Mouse (Mus musculus) cerebellum, adult 2 months (tissue): ENCODE data around the gene Trrap. TPM values are rescaled to one million over a fixed set of nuclear protein-coding genes. Genes with fewer than 3 reads are reported as not detected.

Source experiments
- DNase-seq, 2 experiments: peaks; one replicate each; pipeline ENCODE4 v3.0.0; 2021
- H3K27ac ChIP-seq: fragments of 200-500 bp; 2 replicates; pipeline ENCODE4 v1.5.1; 2012; ENCODE audit warnings: low read length, control low read depth, inconsistent platforms; ENCODE audit not compliant: insufficient read depth
- H3K27me3 ChIP-seq: fragments of 200-500 bp; 2 replicates; pipeline ENCODE4 v1.6.1; 2012; ENCODE audit warnings: inconsistent platforms, mild to moderate bottlenecking, low read length, moderate library complexity; ENCODE audit not compliant: control insufficient read depth, insufficient read depth
- H3K4me1 ChIP-seq: fragments of 200-500 bp; 2 replicates; pipeline ENCODE4 v1.6.1; 2011; ENCODE audit warnings: low read length; ENCODE audit not compliant: control insufficient read depth, insufficient read depth
- H3K4me3 ChIP-seq: fragments of 200-500 bp; replicated peaks from 2 replicates; pipeline ENCODE3; 2011; ENCODE audit warnings: mild to moderate bottlenecking, low read depth, low read length, control low read depth; ENCODE audit not compliant: insufficient read depth
- CTCF ChIP-seq: fragments of 200-500 bp; IDR thresholded peaks from 2 replicates; pipeline ENCODE4 v1.5.1; 2011; ENCODE audit warnings: low read depth, mild to moderate bottlenecking, control low read depth, low read length, moderate library complexity, borderline replicate concordance; ENCODE audit not compliant: insufficient read depth
- POLR2A ChIP-seq: fragments of 200-500 bp; IDR thresholded peaks from 2 replicates; pipeline ENCODE4 v1.6.1; 2011; ENCODE audit warnings: low read length, control low read depth, borderline replicate concordance; ENCODE audit not compliant: insufficient read depth
- WGBS: fragments of 180-500 bp; shearing (Covaris S2); methylation state at CpG from one replicate; pipeline ENCODE4 v1.1.7; 2018; 5-methylcytosine and 5-hydroxymethylcytosine counted together
- polyA plus RNA-seq: library from polyadenylated mRNA; depleted of rRNA; stranded (reverse); fragments of >200 nt; gene quantifications from 2 replicates; pipeline ENCODE4 v1.2.3, GENCODE M21; 2012

Gene Trrap
- polyA plus RNA-seq, 1 experiment = 128 TPM

DNA sequence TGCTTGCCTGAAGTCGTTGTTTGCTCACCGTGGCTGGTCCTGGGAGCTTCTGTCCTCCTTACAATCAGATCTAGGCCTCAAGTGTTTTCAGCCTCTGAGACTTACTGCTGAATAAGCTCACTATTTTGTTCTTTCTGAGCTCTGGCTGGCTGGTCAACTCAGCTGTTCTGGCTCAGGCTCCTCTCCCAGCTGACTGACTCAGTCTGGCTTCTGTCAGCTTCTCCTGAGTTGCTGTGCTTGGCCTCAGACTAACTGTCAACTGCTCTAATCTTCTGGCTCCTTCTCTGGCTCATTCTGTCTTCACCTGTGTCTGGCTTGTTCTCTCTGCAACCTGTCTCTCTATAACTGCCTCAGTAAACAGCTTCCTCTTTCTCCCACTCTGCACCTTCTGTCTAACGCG, 62.1 kb downstream of the Trrap start:
- no peaks in the 10 kb centered on the region for H3K27me3 ChIP-seq
- no peak for DNase-seq
- H3K27ac ChIP-seq = no peak overlapping the region
- no peak for TF ChIP-seq CTCF
- TF ChIP-seq POLR2A = no peak
- H3K4me3 ChIP-seq = no peak overlapping the region
- peaks cover 19% of the 10 kb centered on the region for H3K4me1 ChIP-seq
- 93% methylated on average over 4 of the region's 4 CpGs for WGBS

DNA sequence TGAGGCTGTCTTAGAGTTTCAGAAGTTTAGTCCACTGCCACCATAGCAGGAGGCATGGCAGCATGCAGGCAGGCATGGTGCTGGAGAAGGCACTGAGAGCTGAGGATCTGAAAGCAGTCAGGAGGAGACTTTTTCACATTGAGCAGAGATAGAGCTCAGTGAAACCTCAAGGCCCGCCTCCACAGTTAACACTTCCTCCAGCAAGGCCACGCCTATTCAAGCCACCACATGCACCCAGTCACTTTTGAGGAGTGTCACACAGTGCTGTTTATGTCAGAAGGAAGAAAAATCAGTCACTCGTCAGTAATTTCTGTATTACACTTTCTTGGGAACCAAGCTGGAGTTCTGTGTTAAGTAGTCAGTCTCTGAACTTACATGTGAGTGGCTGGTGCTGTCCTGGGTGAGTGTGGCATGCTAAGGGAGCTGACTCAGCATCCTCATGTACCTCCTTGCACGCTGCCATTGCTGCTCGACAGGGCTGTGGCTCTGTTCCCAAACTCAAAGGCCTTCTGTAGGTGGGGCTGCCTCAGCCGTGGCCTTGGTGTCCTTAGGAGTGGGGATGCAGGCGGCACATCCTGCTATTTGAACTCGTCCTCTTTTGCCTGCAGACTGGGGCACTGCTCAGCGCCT, 64.4 kb downstream of the Trrap start:
- 86% methylated on average over 9 of the region's 9 CpGs for WGBS
- no peak overlapping the region for H3K27ac ChIP-seq
- no peak for DNase-seq
- no peak overlapping the region for H3K4me3 ChIP-seq
- peaks cover 19% of the 10 kb centered on the region for H3K4me1 ChIP-seq
- TF ChIP-seq POLR2A = no peak
- no peak for TF ChIP-seq CTCF
- H3K27me3 ChIP-seq = no peaks in the 10 kb centered on the region

DNA sequence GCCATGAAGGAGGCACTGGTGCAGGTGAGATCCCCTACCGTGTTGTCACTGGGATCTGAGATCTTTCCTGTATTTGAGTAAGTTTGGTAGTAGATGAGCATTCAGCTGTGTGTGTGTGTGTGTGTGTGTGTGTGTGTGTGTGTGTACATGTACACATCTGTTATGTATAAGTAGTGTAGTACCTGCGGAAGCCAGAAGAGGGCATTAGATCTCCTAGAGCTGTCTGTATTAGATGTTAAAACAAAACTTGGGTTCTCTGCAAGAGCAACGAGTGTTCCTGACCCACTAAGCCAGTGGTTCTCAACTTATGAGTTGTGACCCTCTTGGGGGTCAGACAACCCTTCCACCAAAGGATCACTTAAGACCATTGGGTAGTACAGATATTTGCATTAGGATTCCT, 68.6 kb downstream of the Trrap start:
- WGBS = 89% methylated on average over 3 of the region's 3 CpGs
- DNase-seq = no peak
- H3K27me3 ChIP-seq = no peaks in the 10 kb centered on the region

DNA sequence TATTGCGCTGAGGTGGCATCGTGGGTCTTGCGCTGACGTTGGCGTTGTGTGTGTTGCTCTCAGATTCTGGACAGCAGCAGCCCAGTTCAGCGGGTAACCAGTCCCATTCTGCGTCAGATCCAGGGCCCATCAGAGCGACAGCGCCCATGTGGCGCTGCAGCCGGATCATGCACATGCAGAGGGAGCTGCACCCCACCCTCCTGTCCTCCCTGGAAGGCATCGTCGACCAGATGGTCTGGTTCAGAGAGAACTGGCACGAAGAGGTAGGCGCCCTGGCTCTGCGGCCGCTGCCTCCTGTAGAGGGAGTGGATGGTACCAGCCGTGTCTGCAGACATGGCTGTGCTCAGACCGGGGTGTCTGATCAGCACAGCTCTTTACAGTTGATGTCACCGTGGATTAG, 77.8 kb downstream of the Trrap start:
- H3K4me1 ChIP-seq = peaks cover 31% of the 10 kb centered on the region
- 18% methylated on average over 20 of the region's 20 CpGs for WGBS
- H3K4me3 ChIP-seq = no peak overlapping the region
- peak overlapping the region; percentile 52 for H3K27ac ChIP-seq
- peak; percentile 84 to 89 for DNase-seq
- no peak; the same call in 1 of the 2 replicates for TF ChIP-seq CTCF
- 0 out of 2 replicates have a peak, but pooled peaks have one; percentile 11 for TF ChIP-seq POLR2A
- no peaks in the 10 kb centered on the region for H3K27me3 ChIP-seq

More for the DNA sequence above, 68.6 kb downstream of the Trrap start:
- H3K27ac ChIP-seq = no peak overlapping the region
- no peaks in the 10 kb centered on the region for H3K4me1 ChIP-seq
- TF ChIP-seq CTCF (no peak; the same call in 1 of the 2 replicates), POLR2A (no peak)
- H3K4me3 ChIP-seq = no peak overlapping the region

DNA sequence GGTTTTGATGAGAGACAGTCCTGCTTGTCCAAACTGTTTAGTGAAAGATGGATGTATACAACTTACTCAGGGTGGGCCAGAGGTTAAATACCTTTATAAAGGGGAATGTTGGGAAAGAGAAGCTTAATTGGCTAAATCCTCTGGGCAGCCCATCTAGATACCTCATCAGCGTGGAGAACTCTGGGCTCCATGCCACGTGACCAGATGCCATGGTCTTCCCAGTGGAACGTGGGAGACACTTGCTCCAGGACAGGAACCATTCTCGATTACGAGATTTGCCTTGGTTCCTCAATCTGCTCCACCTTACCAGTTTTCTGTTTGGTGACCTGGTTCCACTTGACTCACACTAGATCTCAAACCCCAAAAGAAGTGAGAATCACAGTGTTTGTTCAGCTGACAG, 81.2 kb downstream of the Trrap start:
- Histone ChIP-seq H3K4me3 (no peak overlapping the region), H3K4me1 (peaks cover 34% of the 10 kb centered on the region), H3K27ac (no peak overlapping the region), H3K27me3 (no peaks in the 10 kb centered on the region)
- DNase-seq = peak in 1 of 2 experiments; percentile 51
- TF ChIP-seq POLR2A = no peak
- TF ChIP-seq CTCF = no peak
- 14% methylated on average over 5 of the region's 5 CpGs for WGBS

DNA sequence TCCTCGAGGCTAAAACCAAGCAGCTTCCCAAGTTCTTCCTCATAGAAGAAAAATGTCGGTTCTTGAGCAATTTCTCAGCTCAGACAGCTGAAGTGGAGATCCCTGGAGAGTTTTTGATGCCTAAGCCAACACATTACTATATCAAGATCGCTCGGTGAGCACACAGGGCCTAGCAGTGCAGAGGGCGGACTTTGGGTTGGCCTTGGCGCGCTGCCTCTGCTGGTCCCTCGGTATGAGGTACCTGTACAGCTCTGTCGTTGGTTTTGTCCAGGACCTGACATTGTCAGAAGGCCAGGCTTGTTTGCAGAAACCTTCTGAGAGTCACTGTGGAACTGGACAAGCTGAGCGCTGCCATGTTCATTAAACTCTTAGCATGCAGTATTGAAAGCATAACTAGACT, 82.4 kb downstream of the Trrap start:
- Histone ChIP-seq H3K4me3 (no peak overlapping the region), H3K27me3 (no peaks in the 10 kb centered on the region), H3K4me1 (peaks cover 28% of the 10 kb centered on the region), H3K27ac (no peak overlapping the region)
- no peak for TF ChIP-seq CTCF
- no peak for TF ChIP-seq POLR2A
- WGBS = 80% methylated on average over 10 of the region's 10 CpGs
- no peak for DNase-seq

DNA sequence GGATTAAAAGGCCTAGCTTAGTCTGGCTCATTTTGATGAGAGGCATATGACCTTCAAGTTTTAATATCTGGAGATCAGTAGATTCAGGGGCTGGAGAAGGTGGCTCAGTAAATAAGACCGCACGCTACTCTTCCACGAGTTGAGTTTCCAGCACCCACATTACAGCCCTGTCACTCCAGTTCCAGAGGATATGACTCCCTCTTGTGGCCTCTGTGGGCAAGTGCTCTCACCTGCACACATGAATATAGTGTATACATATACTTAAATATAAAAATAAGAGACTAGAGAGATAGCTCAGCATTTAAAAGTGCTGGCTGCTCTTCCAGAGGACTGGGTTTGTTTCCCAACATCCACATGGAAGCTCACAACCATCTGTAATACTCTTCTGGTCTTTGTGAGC, 84.3 kb downstream of the Trrap start:
- H3K4me1 ChIP-seq = peaks cover 13% of the 10 kb centered on the region
- H3K27me3 ChIP-seq = no peaks in the 10 kb centered on the region
- H3K4me3 ChIP-seq = no peak overlapping the region
- no peak for TF ChIP-seq POLR2A
- DNase-seq = no peak
- 96% methylated on average over 3 of the region's 3 CpGs for WGBS
- H3K27ac ChIP-seq = no peak overlapping the region

DNA sequence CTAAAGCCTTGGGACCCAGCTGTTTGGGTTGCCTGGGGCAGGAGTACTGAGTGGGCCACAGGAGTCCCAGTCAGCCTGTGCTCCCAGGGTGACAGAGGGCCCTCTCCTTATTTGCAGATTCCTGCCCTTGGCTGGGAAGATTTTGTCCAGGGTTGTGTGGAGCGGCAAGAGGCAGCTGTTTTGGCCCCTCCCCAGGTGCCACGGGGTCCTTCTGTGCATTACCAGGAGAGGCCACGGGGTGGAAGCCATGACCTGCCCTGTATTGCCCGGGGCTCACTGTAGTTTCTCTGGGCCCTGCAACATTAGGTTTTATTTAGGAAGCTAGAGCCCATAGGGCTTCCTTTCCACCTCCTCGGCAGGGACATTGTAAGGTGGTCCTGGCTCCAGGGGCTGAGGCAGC, 86.4 kb downstream of the Trrap start:
- Histone ChIP-seq H3K27ac (no peak overlapping the region), H3K4me1 (peaks cover 10% of the 10 kb centered on the region), H3K27me3 (no peaks in the 10 kb centered on the region), H3K4me3 (no peak overlapping the region)
- DNase-seq = no peak
- WGBS = 80% methylated on average over 5 of the region's 5 CpGs
- no peak for TF ChIP-seq CTCF
